Mouse (Mus musculus): ENCODE data around the gene Dlg2. TPM values are rescaled to one million over a fixed set of nuclear protein-coding genes. Genes with fewer than 3 reads are reported as not detected.
A peak's percentile ranks its signal among the peaks of the same experiment; 100 is the strongest.

Dlg2 gene
- polyA plus RNA-seq, 1 experiment from 2014 or later, result 8.1 TPM

DNA sequence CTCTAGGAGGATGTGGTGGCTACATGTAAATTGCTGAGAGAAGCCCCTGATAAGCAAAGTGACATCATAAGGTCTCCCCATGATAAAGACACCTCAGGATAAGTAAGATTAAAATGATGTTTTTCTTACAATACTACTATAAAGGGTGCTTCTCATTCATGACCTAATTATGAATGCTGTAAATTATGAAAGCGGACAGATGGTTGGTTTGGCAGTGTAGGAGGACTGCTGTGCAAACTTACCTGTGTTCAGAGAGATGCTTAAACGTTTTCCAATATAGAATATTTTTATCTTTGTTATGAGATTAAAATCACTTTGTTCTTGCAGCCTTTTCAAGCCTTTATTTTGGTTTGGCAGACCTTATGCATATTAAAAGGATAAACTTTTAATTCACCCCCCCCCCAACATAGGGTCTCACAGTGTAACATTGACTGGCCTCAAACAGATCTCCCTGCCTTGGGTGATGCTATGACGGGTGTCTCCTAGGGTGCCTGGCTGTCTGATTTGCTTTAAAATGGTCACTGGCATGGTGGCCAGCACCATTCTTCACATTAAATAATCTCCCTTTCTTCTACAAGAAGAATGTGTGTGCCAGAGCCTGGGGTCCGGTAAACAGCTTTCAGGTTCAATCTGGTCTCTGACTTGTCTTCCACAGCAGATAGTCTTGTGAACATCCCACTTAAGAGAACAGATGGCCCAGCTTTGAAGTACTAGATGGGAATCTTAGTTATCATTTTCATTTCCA is 1529.4 kb downstream of the Dlg2 start:
- Histone ChIP-seq H3K9ac (no peak overlapping the region), H3K4me3 (no peak overlapping the region), H3K4me1 (no peaks in the 10 kb centered on the region), H3K27me3 (replicated peaks) (no peaks in the 10 kb centered on the region), H3K9me3 (no peaks in the 10 kb centered on the region), H3K27ac (no peak overlapping the region), H3K4me2 (replicated peaks) (no peak overlapping the region), H3K36me3 (no peaks in the 10 kb centered on the region)
- no peak for ATAC-seq (ENCODE audit: low FRiP score, low read depth)
- 83% methylated on average over 4 of the region's 4 CpGs for WGBS

GRCm38 (mm10) chr7:92008702-92009101 is 1532.2 kb downstream of the Dlg2 start:
- Histone ChIP-seq H3K4me3 (no peak overlapping the region), H3K27me3 (replicated peaks) (no peaks in the 10 kb centered on the region), H3K4me2 (replicated peaks) (no peak overlapping the region), H3K36me3 (no peaks in the 10 kb centered on the region), H3K9ac (no peak overlapping the region), H3K27ac (no peak overlapping the region), H3K9me3 (no peaks in the 10 kb centered on the region), H3K4me1 (no peaks in the 10 kb centered on the region)
- WGBS, result 84% methylated on average over 1 of the region's 1 CpGs
- ATAC-seq (ENCODE audit: low FRiP score, low read depth), result no peak

DNA sequence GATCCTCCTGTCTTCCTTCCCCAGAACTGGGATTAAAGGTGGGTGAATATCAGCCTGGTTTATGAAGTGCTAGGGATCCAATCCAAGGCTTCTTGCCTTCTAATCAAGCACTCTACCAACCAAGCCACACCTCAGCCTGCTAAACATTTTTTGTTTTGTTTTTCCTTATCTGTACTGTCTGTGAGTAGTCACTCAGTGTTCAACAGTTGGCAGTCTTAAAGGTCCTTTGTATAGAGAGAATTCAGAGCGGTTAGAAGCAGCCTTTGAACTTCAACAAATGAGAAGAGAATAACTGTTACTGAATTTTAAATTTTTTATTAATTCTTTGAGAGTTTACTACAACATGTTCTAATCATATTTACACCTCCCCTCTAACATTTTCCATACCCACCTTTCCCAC is 1548.5 kb downstream of the Dlg2 start:
- no peaks in the 10 kb centered on the region for H3K27me3 ChIP-seq (replicated peaks)
- no peak overlapping the region for H3K4me2 ChIP-seq (replicated peaks)
- no peak overlapping the region for H3K4me3 ChIP-seq
- no peaks in the 10 kb centered on the region for H3K36me3 ChIP-seq
- ATAC-seq (ENCODE audit: low FRiP score, low read depth), result no peak
- WGBS, result 87% methylated on average over 1 of the region's 1 CpGs
- H3K9ac ChIP-seq, result no peak overlapping the region
- no peak overlapping the region for H3K27ac ChIP-seq
- no peaks in the 10 kb centered on the region for H3K9me3 ChIP-seq
- no peaks in the 10 kb centered on the region for H3K4me1 ChIP-seq

- Histone ChIP-seq H3K4me3 (no peak overlapping the region), H3K4me2 (replicated peaks) (no peak overlapping the region), H3K27ac (no peak overlapping the region), H3K27me3 (replicated peaks) (no peaks in the 10 kb centered on the region), H3K4me1 (no peaks in the 10 kb centered on the region), H3K36me3 (no peaks in the 10 kb centered on the region), H3K9me3 (no peaks in the 10 kb centered on the region), H3K9ac (no peak overlapping the region)
- WGBS, result 58% methylated on average over 2 of the region's 2 CpGs
- no peak for ATAC-seq (ENCODE audit: low FRiP score, low read depth)
Observed at GRCm38 (mm10) chr7:92025465-92026056, 1549.1 kb downstream of the Dlg2 start.

DNA sequence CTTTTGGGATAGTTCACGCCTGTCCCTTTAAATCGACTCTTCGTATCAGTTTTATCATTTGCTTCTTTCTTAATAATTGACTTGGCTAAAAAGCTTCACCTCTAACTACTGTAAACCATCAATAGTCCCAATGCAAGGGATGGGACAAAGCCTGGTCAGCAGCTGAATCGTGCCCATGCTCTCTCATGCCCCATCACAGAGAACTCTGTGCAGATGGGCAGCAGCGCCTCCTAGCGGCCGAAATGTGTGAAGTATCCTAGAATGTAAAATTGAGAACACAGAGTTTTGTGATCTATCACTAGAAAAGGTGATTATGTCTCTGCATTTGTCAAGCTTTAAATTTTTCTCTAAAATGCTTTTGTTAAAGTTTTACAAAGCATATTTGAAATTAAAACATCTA is 1550.6 kb downstream of the Dlg2 start:
- WGBS, result 42% methylated on average over 7 of the region's 7 CpGs
- ATAC-seq (ENCODE audit: low FRiP score, low read depth), result 0 out of 2 replicates have a peak, but pooled peaks have one; percentile 72
- Histone ChIP-seq H3K27ac (no peak overlapping the region), H3K27me3 (replicated peaks) (no peaks in the 10 kb centered on the region), H3K4me1 (no peaks in the 10 kb centered on the region), H3K9me3 (no peaks in the 10 kb centered on the region), H3K36me3 (no peaks in the 10 kb centered on the region), H3K9ac (no peak overlapping the region), H3K4me2 (replicated peaks) (no peak overlapping the region), H3K4me3 (no peak overlapping the region)

- H3K4me3 ChIP-seq, result no peak overlapping the region
- H3K36me3 ChIP-seq, result no peaks in the 10 kb centered on the region
- no peak overlapping the region for H3K9ac ChIP-seq
- no peak for ATAC-seq (ENCODE audit: low FRiP score, low read depth)
- no peak overlapping the region for H3K4me2 ChIP-seq (replicated peaks)
- no peaks in the 10 kb centered on the region for H3K4me1 ChIP-seq
- no peaks in the 10 kb centered on the region for H3K9me3 ChIP-seq
- WGBS, result 94% methylated on average over 2 of the region's 2 CpGs
- H3K27me3 ChIP-seq (replicated peaks), result no peaks in the 10 kb centered on the region
- H3K27ac ChIP-seq, result no peak overlapping the region
Observed at GRCm38 (mm10) chr7:92034256-92034655, 1557.8 kb downstream of the Dlg2 start.

GRCm38 (mm10) chr7:92040187-92040586 is 1563.7 kb downstream of the Dlg2 start:
- ATAC-seq (ENCODE audit: low FRiP score, low read depth), result no peak
- H3K9ac ChIP-seq, result no peak overlapping the region
- H3K4me3 ChIP-seq, result no peak overlapping the region
- no peaks in the 10 kb centered on the region for H3K27me3 ChIP-seq (replicated peaks)
- no peaks in the 10 kb centered on the region for H3K36me3 ChIP-seq
- H3K4me2 ChIP-seq (replicated peaks), result no peak overlapping the region
- H3K27ac ChIP-seq, result no peak overlapping the region
- H3K9me3 ChIP-seq, result no peaks in the 10 kb centered on the region
- H3K4me1 ChIP-seq, result peaks cover 5% of the 10 kb centered on the region; the same call in 1 of the 2 replicates

GRCm38 (mm10) chr7:92040785-92041411 is 1564.4 kb downstream of the Dlg2 start:
- Histone ChIP-seq H3K27me3 (replicated peaks) (no peaks in the 10 kb centered on the region), H3K4me3 (no peak overlapping the region), H3K9ac (no peak overlapping the region), H3K9me3 (no peaks in the 10 kb centered on the region), H3K4me1 (peaks cover 5% of the 10 kb centered on the region; the same call in 1 of the 2 replicates), H3K4me2 (replicated peaks) (no peak overlapping the region), H3K36me3 (no peaks in the 10 kb centered on the region), H3K27ac (no peak overlapping the region)
- WGBS, result 48% methylated on average over 2 of the region's 2 CpGs
- ATAC-seq (ENCODE audit: low FRiP score, low read depth), result no peak

GRCm38 (mm10) chr7:92044966-92045365 is 1568.5 kb downstream of the Dlg2 start:
- WGBS, result 92% methylated on average over 1 of the region's 1 CpGs
- Histone ChIP-seq H3K27me3 (replicated peaks) (no peaks in the 10 kb centered on the region), H3K9ac (no peak overlapping the region), H3K9me3 (no peaks in the 10 kb centered on the region), H3K4me1 (peaks cover 5% of the 10 kb centered on the region; the same call in 1 of the 2 replicates), H3K4me2 (replicated peaks) (no peak overlapping the region), H3K4me3 (no peak overlapping the region), H3K27ac (no peak overlapping the region), H3K36me3 (no peaks in the 10 kb centered on the region)
- no peak for ATAC-seq (ENCODE audit: low FRiP score, low read depth)

GRCm38 (mm10) chr7:92047271-92047670 is 1570.8 kb downstream of the Dlg2 start:
- H3K4me2 ChIP-seq (replicated peaks), result no peak overlapping the region
- H3K9ac ChIP-seq, result no peak overlapping the region
- no peaks in the 10 kb centered on the region for H3K9me3 ChIP-seq
- no peaks in the 10 kb centered on the region for H3K27me3 ChIP-seq (replicated peaks)
- no peaks in the 10 kb centered on the region for H3K4me1 ChIP-seq
- no peak overlapping the region for H3K4me3 ChIP-seq
- 43% methylated on average over 2 of the region's 2 CpGs for WGBS
- H3K36me3 ChIP-seq, result no peaks in the 10 kb centered on the region
- no peak for ATAC-seq (ENCODE audit: low FRiP score, low read depth)
- no peak overlapping the region for H3K27ac ChIP-seq

DNA sequence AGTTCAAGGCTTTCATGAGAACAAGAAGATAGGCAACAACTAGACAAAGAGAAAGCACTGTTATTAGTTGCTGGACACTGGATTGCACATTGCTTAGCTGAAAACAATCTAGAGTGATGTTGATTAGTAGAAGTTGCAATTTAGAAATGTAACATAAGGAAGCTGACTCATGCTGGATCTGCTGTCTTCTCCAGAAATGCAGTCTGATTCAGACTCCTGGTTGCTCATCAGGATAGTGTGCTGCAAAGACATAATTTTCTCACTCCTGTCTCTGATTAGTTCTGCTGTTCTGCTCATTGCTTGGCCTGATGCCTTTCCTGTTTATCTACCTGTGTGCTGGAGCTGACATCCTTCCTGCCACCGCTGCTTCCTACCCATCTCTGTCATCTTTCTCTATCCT is 1572.4 kb downstream of the Dlg2 start:
- Histone ChIP-seq H3K4me1 (no peaks in the 10 kb centered on the region), H3K4me2 (replicated peaks) (no peak overlapping the region), H3K9me3 (no peaks in the 10 kb centered on the region), H3K4me3 (no peak overlapping the region), H3K36me3 (no peaks in the 10 kb centered on the region), H3K27ac (no peak overlapping the region), H3K27me3 (replicated peaks) (no peaks in the 10 kb centered on the region), H3K9ac (no peak overlapping the region)
- WGBS, result 77% methylated on average over 1 of the region's 1 CpGs
- no peak for ATAC-seq (ENCODE audit: low FRiP score, low read depth)

- ATAC-seq (ENCODE audit: low FRiP score, low read depth), result no peak
- H3K4me1 ChIP-seq, result no peaks in the 10 kb centered on the region
- no peak overlapping the region for H3K27ac ChIP-seq
- no peak overlapping the region for H3K4me3 ChIP-seq
- no peaks in the 10 kb centered on the region for H3K27me3 ChIP-seq (replicated peaks)
- no peak overlapping the region for H3K4me2 ChIP-seq (replicated peaks)
- H3K36me3 ChIP-seq, result no peaks in the 10 kb centered on the region
- WGBS, result 73% methylated on average over 4 of the region's 4 CpGs
- no peaks in the 10 kb centered on the region for H3K9me3 ChIP-seq
- H3K9ac ChIP-seq, result no peak overlapping the region
Observed at GRCm38 (mm10) chr7:92066851-92067250, 1590.4 kb downstream of the Dlg2 start.

Measured in neural tube, embryonic 12.5 days (tissue).